Mouse (Mus musculus) CH12.LX (cell line): ENCODE results near the gene Ext2. TPM values are rescaled to one million over a fixed set of nuclear protein-coding genes. Genes with fewer than 3 reads are reported as not detected.

Source experiments
- DNase-seq: peaks from one replicate; pipeline ENCODE4 v3.0.0-alpha.2; 2013; ENCODE audit errors: extremely low read depth
- H3K27ac ChIP-seq: 2 replicates; pipeline ENCODE4 v1.5.1; 2012; ENCODE audit warnings: low read depth, mild to moderate bottlenecking, control low read depth, moderate library complexity; ENCODE audit not compliant: insufficient read depth
- H3K27me3 ChIP-seq: replicated peaks from 2 replicates; pipeline ENCODE3; 2012; ENCODE audit warnings: inconsistent platforms
- H3K36me3 ChIP-seq, 2 experiments: replicated peaks in 1 of 2; 2 replicates each; pipeline versions ENCODE3 to v1.6.1; 2012; ENCODE audit warnings: inconsistent platforms in 1 of 2, low read length in 1 of 2, mild to moderate bottlenecking in 1 of 2, mixed read lengths in 1 of 2, moderate library complexity in 1 of 2; ENCODE audit not compliant: control insufficient read depth in 1 of 2, insufficient read depth in 1 of 2
- H3K4me1 ChIP-seq, 2 experiments: 2 replicates each; pipeline ENCODE4 v1.6.1; 2012; ENCODE audit warnings: inconsistent platforms in 1 of 2, moderate library complexity in 1 of 2; ENCODE audit not compliant: insufficient read depth in 2 of 2, control insufficient read depth in 1 of 2
- H3K4me2 ChIP-seq: 2 replicates; pipeline ENCODE4 v1.6.1; 2012; ENCODE audit warnings: low read depth, mild to moderate bottlenecking, control low read depth; ENCODE audit not compliant: poor library complexity, insufficient read depth, severe bottlenecking
- H3K4me3 ChIP-seq, 3 experiments: fragments of 150-350 bp in 1 of 3; sonication (generic) in 1 of 3; replicated peaks in 1 of 3; 2 replicates each; pipeline versions ENCODE3 to v1.5.1; 2011 to 2012; ENCODE audit warnings: low read depth in 2 of 3, low read length in 2 of 3, mild to moderate bottlenecking in 2 of 3, moderate library complexity in 2 of 3, control low read depth in 1 of 3, improper control_type of control experiment in 1 of 3, inconsistent platforms in 1 of 3, mixed read lengths in 1 of 3; ENCODE audit not compliant: poor library complexity in 1 of 3
- H3K79me2 ChIP-seq: replicated peaks from 2 replicates; pipeline ENCODE4 v1.6.1; 2012; ENCODE audit warnings: mild to moderate bottlenecking, moderate library complexity; ENCODE audit not compliant: control insufficient read depth, poor library complexity, insufficient read depth, severe bottlenecking; ENCODE audit errors: extremely low read depth
- H3K9ac ChIP-seq: 2 replicates; pipeline ENCODE4 v1.6.1; 2012; ENCODE audit warnings: low read depth, mild to moderate bottlenecking, control low read depth, moderate library complexity; ENCODE audit not compliant: insufficient read depth
- H3K9me3 ChIP-seq: replicated peaks from 2 replicates; pipeline ENCODE3; 2012; ENCODE audit warnings: low read length, inconsistent platforms, mixed read lengths
- BHLHE40 ChIP-seq: IDR thresholded peaks from 2 replicates; pipeline ENCODE4 v1.6.1; 2011; ENCODE audit warnings: mild to moderate bottlenecking, low read depth, low read length, improper control_type of control experiment
- CTCF ChIP-seq, 2 experiments: IDR thresholded peaks in 1 of 2; conservative IDR thresholded peaks in 1 of 2; 2 replicates each; pipeline ENCODE4 v1.5.1; 2011 to 2012; ENCODE audit warnings: low read depth in 2 of 2, low read length in 2 of 2, improper control_type of control experiment in 1 of 2, inconsistent platforms in 1 of 2, mild to moderate bottlenecking in 1 of 2, moderate library complexity in 1 of 2
- ETS1 ChIP-seq: conservative IDR thresholded peaks from 2 replicates; pipeline ENCODE4 v1.6.1; 2012; ENCODE audit warnings: low read depth, mild to moderate bottlenecking, inconsistent platforms, low read length, improper control_type of control experiment, moderate library complexity
- KAT2A ChIP-seq: IDR thresholded peaks from 2 replicates; pipeline ENCODE4 v1.6.1; 2012; ENCODE audit warnings: low read length, improper control_type of control experiment, inconsistent platforms; ENCODE audit not compliant: insufficient replicate concordance
- MAX ChIP-seq: IDR thresholded peaks from 2 replicates; pipeline ENCODE4 v1.6.1; 2011; ENCODE audit warnings: low read length, improper control_type of control experiment
- MAZ ChIP-seq: IDR thresholded peaks from 2 replicates; pipeline ENCODE4 v1.6.1; 2012; ENCODE audit warnings: low read depth, mild to moderate bottlenecking, inconsistent platforms, low read length, improper control_type of control experiment, moderate library complexity
- MEF2A ChIP-seq: IDR thresholded peaks from 2 replicates; pipeline ENCODE4 v1.6.1; 2014; ENCODE audit warnings: low read depth, mild to moderate bottlenecking, inconsistent platforms, low read length, improper control_type of control experiment, borderline replicate concordance
- MXI1 ChIP-seq: IDR thresholded peaks from 2 replicates; pipeline ENCODE4 v1.6.1; 2011; ENCODE audit warnings: mild to moderate bottlenecking, low read depth, low read length, improper control_type of control experiment
- MYC ChIP-seq: IDR thresholded peaks from 2 replicates; pipeline ENCODE4 v1.6.1; 2011; ENCODE audit warnings: low read depth, mild to moderate bottlenecking, improper control_type of control experiment, low read length
- NRF1 ChIP-seq: IDR thresholded peaks from 2 replicates; pipeline ENCODE4 v1.6.1; 2014; ENCODE audit warnings: low read depth, mild to moderate bottlenecking, inconsistent platforms, low read length, improper control_type of control experiment, moderate library complexity
- PAX5 ChIP-seq: IDR thresholded peaks from 2 replicates; pipeline ENCODE4 v1.6.1; 2012; ENCODE audit warnings: low read length, inconsistent platforms, mixed read lengths
- POLR2A ChIP-seq: IDR thresholded peaks from 2 replicates; pipeline ENCODE4 v1.6.1; 2011; ENCODE audit warnings: low read depth, mild to moderate bottlenecking, improper control_type of control experiment, low read length
- POLR2AphosphoS2 ChIP-seq: IDR thresholded peaks from 2 replicates; pipeline ENCODE4 v1.6.1; 2011; ENCODE audit warnings: low read depth, low read length, improper control_type of control experiment
- RAD21 ChIP-seq: IDR thresholded peaks from 2 replicates; pipeline ENCODE4 v1.6.1; 2011; ENCODE audit warnings: low read depth, mild to moderate bottlenecking, low read length, improper control_type of control experiment, moderate library complexity
- RCOR1 ChIP-seq: conservative IDR thresholded peaks from 2 replicates; pipeline ENCODE4 v1.6.1; 2012; ENCODE audit warnings: low read depth, mild to moderate bottlenecking, inconsistent platforms, low read length, improper control_type of control experiment
- SMC3 ChIP-seq: IDR thresholded peaks from 2 replicates; pipeline ENCODE4 v1.6.1; 2011; ENCODE audit warnings: low read depth, low read length, improper control_type of control experiment
- ZC3H11A ChIP-seq: IDR thresholded peaks from 2 replicates; pipeline ENCODE4 v1.6.1; 2012; ENCODE audit warnings: low read depth, mild to moderate bottlenecking, inconsistent platforms, low read length, improper control_type of control experiment
- ZKSCAN1 ChIP-seq: IDR thresholded peaks from 2 replicates; pipeline ENCODE4 v1.6.1; 2012; ENCODE audit warnings: low read depth, inconsistent platforms, low read length, improper control_type of control experiment, borderline replicate concordance
- ZMIZ1 ChIP-seq: IDR thresholded peaks from 2 replicates; pipeline ENCODE4 v1.6.1; 2012; ENCODE audit warnings: low read depth, mild to moderate bottlenecking, inconsistent platforms, low read length, improper control_type of control experiment
- dilution Hi-C: fragments of 300-500 bp; cut with MboI; formaldehyde crosslinking; loops from 2 replicates; pipeline ENCODE4 v1.14.3; 2020; ENCODE audit warnings: low sequenced_read_pairs; ENCODE audit not compliant: extremely low pct_unique_long_range_greater_than_20kb, extremely low pct_ligation_motif_present
- in situ Hi-C: fragments of 300-500 bp; cut with MboI; formaldehyde crosslinking; loops from 3 replicates; pipeline ENCODE4 v1.14.3; 2019; ENCODE audit warnings: low sequenced_read_pairs, low pct_ligation_motif_present, low pct_unique_long_range_greater_than_20kb, mixed read lengths
- polyA plus RNA-seq: library from polyadenylated mRNA; unstranded; fragments of >175 nt; gene quantifications from 2 replicates; pipeline ENCODE4 v1.2.1, GENCODE M21; 2012; ENCODE audit warnings: low read depth; ENCODE audit not compliant: insufficient read length
- total RNA-seq, 2 experiments: library from RNA; depleted of rRNA; stranded (reverse); fragments of 300-350 nt in 1 of 2; fragments of >200 nt in 1 of 2; gene quantifications; 2 replicates each; pipeline ENCODE4 v1.2.3; 2012 to 2014

Ext2 gene
- total and polyA plus RNA-seq, 3 experiments = 20.2 to 33.1 (median 26.9) TPM

DNA sequence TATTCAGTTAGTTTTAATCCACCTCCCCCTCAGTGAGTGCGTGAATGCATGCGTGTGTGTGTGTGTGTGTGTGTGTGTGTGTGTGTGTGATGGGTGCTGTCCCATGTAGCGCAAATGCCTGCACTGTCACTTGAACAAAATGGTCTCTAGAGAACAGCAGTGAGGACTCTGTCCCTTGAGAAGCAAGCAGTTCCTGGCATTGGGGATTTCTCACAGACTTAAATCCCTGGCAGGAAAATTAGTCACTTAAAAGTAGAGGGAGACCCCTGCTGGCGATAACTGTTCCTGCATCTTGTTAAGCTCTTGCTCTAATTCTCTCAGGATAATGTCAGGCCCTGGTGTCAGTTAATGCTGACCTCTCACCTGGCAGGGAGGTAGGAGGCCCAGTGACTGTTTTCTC is 36.2 kb downstream of the Ext2 start:
- H3K36me3 ChIP-seq = peaks cover 17 to 62% of the 10 kb centered on the region in 2 experiments
- H3K9ac ChIP-seq = no peak overlapping the region
- TF ChIP-seq CTCF (conservative IDR thresholded peaks at IDR 0.05 in 1 of 2, IDR thresholded peaks at IDR 0.05 in 1 of 2; ENCODE audit: low read depth in 2 of 2, low read length in 2 of 2) = peak; percentile 78 to 88
- TF ChIP-seq SMC3 = peak; percentile 92
- peak; percentile 64 for TF ChIP-seq ZC3H11A
- no peak for TF ChIP-seq MYC
- peak; percentile 95 for TF ChIP-seq RAD21
- no peak for TF ChIP-seq POLR2A
- no peak for TF ChIP-seq MAZ
- TF ChIP-seq ZMIZ1 = no peak
- peak; percentile 51; the same call in 1 of the 2 replicates for TF ChIP-seq ETS1
- H3K4me2 ChIP-seq = no peak overlapping the region
- dilution Hi-C loops (no loop called here), in situ Hi-C loops (no loop called here)
- H3K79me2 ChIP-seq = no peaks in the 10 kb centered on the region
- H3K4me3 ChIP-seq = no peak overlapping the region
- H3K4me1 ChIP-seq = peaks cover 8 to 34% of the 10 kb centered on the region in 2 experiments
- peak; percentile 85 for DNase-seq
- no peaks in the 10 kb centered on the region for H3K27me3 ChIP-seq
- H3K27ac ChIP-seq = no peak overlapping the region
- no peaks in the 10 kb centered on the region for H3K9me3 ChIP-seq

DNA sequence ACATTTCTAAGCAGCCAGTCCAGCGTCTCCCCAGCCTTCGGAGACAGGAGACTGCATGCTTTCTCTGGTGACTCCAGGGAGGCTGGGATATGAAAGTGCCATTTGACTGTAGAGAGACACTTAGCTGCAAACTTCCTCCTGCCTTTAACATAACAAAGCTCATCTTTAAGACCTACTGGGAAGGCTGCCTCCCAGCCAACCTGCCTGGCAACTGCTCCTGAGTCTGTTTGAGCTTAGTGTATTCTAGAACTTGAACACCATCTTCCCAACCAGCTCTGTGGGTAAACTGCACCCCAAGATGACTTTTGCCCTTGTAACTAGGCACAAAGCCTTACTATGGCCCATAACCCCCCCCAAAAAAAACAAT is 37.0 kb downstream of the Ext2 start:
- H3K4me2 ChIP-seq = no peak overlapping the region
- no peak overlapping the region for H3K9ac ChIP-seq
- DNase-seq = no peak
- TF ChIP-seq ETS1 (no peak), POLR2AphosphoS2 (no peak), RCOR1 (no peak), MAX (no peak)
- no peak overlapping the region for H3K27ac ChIP-seq
- no peak overlapping the region for H3K4me3 ChIP-seq
- H3K36me3 ChIP-seq = peaks cover 14 to 55% of the 10 kb centered on the region in 2 experiments
- H3K4me1 ChIP-seq = peaks cover 11 to 42% of the 10 kb centered on the region in 2 experiments
- in situ Hi-C loops (no loop called here), dilution Hi-C loops (no loop called here)
- no peaks in the 10 kb centered on the region for H3K9me3 ChIP-seq
- no peaks in the 10 kb centered on the region for H3K27me3 ChIP-seq
- no peaks in the 10 kb centered on the region for H3K79me2 ChIP-seq

DNA sequence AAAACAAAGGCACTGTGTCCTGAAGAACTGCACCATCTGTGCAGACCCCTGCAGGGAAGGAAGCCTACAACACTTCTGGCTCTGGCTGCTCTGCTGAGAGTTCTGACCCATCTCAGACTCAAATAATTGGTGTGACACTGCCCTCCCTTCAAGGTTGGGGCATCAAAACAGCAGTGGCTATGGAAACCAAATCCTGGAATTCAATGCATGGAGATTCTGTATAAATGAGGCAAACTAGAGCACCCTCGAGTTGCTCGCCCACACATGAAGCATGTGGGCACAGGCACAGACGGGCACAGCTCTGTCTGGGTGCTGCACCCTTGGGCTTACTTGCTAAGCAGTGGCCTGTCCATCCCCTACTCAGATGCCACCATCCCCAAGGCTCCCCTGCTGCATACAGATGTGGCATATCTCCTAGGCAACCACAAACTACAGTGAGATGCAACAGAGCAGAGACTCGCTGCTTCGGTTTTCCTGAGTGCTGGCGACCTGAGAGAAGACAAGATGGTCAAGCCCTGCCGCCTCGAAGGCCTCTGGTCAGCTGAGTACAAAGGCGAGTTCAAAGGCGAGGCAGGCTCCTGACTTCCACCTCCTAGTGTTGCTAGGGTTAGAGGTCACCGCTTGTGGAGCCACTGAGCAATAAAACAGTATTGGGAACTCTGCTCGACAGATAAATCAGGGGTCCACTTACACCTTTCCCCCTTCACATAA is 37.5 kb downstream of the Ext2 start:
- Histone ChIP-seq H3K36me3 (peaks cover 11 to 49% of the 10 kb centered on the region in 2 experiments), H3K4me1 (peaks cover 12 to 47% of the 10 kb centered on the region in 2 experiments), H3K4me2 (no peak overlapping the region), H3K9ac (no peak overlapping the region), H3K9me3 (no peaks in the 10 kb centered on the region), H3K27ac (no peak overlapping the region), H3K79me2 (no peaks in the 10 kb centered on the region), H3K27me3 (no peaks in the 10 kb centered on the region), H3K4me3 (no peak overlapping the region)
- in situ Hi-C loops (no loop called here), dilution Hi-C loops (no loop called here)
- TF ChIP-seq NRF1 (no peak), MEF2A (no peak), MXI1 (no peak), CTCF (conservative IDR thresholded peaks at IDR 0.05 in 1 of 2, IDR thresholded peaks at IDR 0.05 in 1 of 2; ENCODE audit: low read depth in 2 of 2, low read length in 2 of 2) (no peak), PAX5 (no peak), ZMIZ1 (no peak), MYC (no peak), BHLHE40 (no peak), RCOR1 (no peak), ZKSCAN1 (no peak), KAT2A (no peak)
- no peak for DNase-seq
